Mouse (Mus musculus): Measurements from ENCODE around the gene Nepn. TPM values are rescaled to one million over a fixed set of nuclear protein-coding genes. Genes with fewer than 3 reads are reported as not detected.

The Nepn gene
- polyA plus RNA-seq, 1 experiment from 2014 or later: 0.14 TPM

DNA sequence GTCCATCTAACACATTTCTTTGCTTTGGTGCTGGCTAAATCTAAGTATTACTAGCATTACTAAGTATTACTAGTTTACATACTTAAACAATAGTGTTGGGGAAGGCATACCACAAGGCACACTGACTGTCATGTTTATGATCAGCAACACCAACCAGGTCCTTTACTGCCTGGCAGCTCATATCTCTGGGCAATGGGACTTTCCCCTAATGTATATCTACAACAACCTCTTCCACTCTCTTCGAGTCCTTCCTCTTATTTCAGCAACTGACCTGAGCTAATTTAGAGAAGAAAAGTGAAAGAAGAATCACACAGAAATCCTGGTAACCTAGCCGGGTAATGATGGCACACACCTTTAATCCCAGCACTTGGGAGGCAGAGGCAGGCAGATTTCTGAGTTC lies 12.3 kb upstream of the Nepn start:
- no peak overlapping the region for H3K27ac ChIP-seq (ENCODE audit: low read length)
- 47% methylated on average over 2 of the region's 2 CpGs for WGBS (ENCODE audit: insufficient replicate concordance)
- peaks cover 6% of the 10 kb centered on the region for H3K4me1 ChIP-seq (ENCODE audit: control insufficient read depth, low read depth, low read length)
- no peaks in the 10 kb centered on the region for H3K27me3 ChIP-seq (ENCODE audit: control insufficient read depth, insufficient read depth, low read depth, low read length)
- H3K9ac ChIP-seq (ENCODE audit: low read depth, low read length): no peak overlapping the region
- no peak overlapping the region for H3K4me3 ChIP-seq (ENCODE audit: low read depth, low read length)
- H3K36me3 ChIP-seq (ENCODE audit: control insufficient read depth, insufficient read depth): no peaks in the 10 kb centered on the region
- no peaks in the 10 kb centered on the region for H3K9me3 ChIP-seq (replicated peaks; ENCODE audit: control insufficient read depth, low read length)
- H3K4me2 ChIP-seq (ENCODE audit: low read depth, low read length): no peak overlapping the region
- ATAC-seq (ENCODE audit: low read depth): no peak

DNA sequence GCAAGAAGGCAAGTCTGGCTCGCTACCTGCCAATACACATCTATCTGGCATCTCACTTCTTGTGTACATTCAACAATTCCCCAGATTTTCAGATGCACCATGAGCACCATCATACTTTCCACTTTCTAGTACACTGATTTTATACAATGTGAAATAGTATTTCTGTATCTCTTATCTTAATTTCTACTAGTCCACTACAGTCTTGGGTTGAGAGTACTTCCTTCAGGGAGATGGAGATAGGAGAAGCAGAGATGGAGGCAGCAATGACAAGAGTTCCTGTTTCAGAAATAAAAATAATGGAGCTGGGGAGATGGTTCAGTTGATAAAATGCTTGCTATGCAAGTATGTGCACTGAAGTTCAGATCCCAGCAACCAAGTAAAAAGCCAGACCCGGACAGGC lies 11.0 kb upstream of the Nepn start:
- no peaks in the 10 kb centered on the region for H3K9me3 ChIP-seq (replicated peaks; ENCODE audit: control insufficient read depth, low read length)
- no peak for ATAC-seq (ENCODE audit: low read depth)
- H3K4me3 ChIP-seq (ENCODE audit: low read depth, low read length): no peak overlapping the region
- WGBS (ENCODE audit: insufficient replicate concordance): 80% methylated on average over 2 of the region's 2 CpGs
- no peak overlapping the region for H3K4me2 ChIP-seq (ENCODE audit: low read depth, low read length)
- no peaks in the 10 kb centered on the region for H3K27me3 ChIP-seq (ENCODE audit: control insufficient read depth, insufficient read depth, low read depth, low read length)
- peaks cover 8% of the 10 kb centered on the region for H3K4me1 ChIP-seq (ENCODE audit: control insufficient read depth, low read depth, low read length)
- H3K36me3 ChIP-seq (ENCODE audit: control insufficient read depth, insufficient read depth): no peaks in the 10 kb centered on the region
- H3K9ac ChIP-seq (ENCODE audit: low read depth, low read length): no peak overlapping the region
- H3K27ac ChIP-seq (ENCODE audit: low read length): no peak overlapping the region

DNA sequence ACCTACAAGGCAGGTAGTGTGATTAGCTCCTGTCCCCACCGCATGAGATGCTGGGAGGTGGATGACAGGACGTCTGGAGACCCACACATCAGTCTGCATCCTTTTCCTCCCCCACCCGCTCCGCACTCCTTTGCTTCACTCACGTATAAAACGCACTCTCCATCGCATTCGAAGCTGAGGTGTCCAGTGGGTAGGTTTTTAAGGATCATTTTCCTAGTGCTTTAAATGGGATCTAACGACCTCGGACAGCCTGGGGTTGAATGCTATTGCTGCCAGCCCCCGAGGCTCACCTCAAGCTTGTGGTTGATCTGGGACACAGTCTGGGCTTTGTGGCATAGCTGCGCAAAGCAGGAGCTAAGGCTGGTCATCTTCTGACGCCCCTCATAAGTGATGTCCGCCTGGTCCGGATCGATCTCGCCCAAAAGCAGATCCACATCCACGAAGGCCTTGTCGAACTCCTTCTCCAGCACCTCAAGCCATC lies 7.4 kb upstream of the Nepn start:
- Histone ChIP-seq H3K4me2 (ENCODE audit: low read depth, low read length) (peak overlapping the region; percentile 94), H3K4me1 (ENCODE audit: control insufficient read depth, low read depth, low read length) (peaks cover 11% of the 10 kb centered on the region), H3K9me3 (replicated peaks; ENCODE audit: control insufficient read depth, low read length) (no peaks in the 10 kb centered on the region), H3K9ac (ENCODE audit: low read depth, low read length) (peak overlapping the region; percentile 94), H3K27ac (ENCODE audit: low read length) (peak overlapping the region; percentile 77), H3K36me3 (ENCODE audit: control insufficient read depth, insufficient read depth) (no peaks in the 10 kb centered on the region), H3K27me3 (ENCODE audit: control insufficient read depth, insufficient read depth, low read depth, low read length) (no peaks in the 10 kb centered on the region), H3K4me3 (ENCODE audit: low read depth, low read length) (peak overlapping the region; percentile 90)
- 0% methylated on average over 19 of the region's 19 CpGs for WGBS (ENCODE audit: insufficient replicate concordance)
- peak; percentile 8; the same call in 1 of the 2 replicates for ATAC-seq (ENCODE audit: low read depth)

DNA sequence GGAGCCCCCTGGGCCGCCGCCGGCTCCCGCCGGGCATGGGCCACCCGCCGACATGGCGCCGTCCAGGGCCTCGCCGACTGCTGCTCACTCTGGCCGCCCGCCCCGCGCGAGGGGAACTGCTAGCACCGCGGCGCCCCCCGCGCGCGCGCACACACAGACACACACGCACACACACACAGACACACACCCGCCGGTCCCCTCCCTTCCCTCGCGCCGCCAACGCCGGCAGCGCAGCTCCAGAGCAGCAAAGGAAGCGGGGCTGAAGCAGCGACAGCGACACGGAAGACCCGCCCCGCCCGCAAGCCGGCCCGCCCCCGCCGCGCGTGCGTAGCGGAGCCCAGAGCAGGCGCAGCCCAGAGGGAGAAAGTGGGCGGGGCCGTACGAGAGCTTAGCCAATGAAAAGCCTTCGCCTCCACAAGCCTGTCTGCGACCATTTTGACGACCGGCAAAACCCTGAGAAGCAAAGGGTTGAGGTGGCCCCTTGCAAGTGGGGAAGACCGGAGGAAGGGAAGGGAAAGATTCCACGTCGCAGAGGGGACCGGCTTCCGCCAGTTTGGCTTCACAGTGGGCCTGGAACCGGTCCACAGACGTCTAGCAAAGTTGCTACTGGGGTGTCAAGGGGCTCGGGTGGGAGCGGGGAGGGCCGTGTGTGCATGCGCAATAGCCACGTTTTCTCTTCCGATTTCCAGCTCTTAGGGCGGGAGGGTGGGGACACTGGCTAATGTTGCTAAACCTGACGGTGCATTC lies 6.8 kb upstream of the Nepn start, which contains the start of gene Gopc:
Gopc (minus strand) TSS at position 280 of the 747 bp plus-strand sequence.
- H3K4me3 ChIP-seq (ENCODE audit: low read depth, low read length): peak within 1 kb of the TSS; percentile 90
- H3K27ac ChIP-seq (ENCODE audit: low read length): peak within 1 kb of the TSS; percentile 86
- peak within 1 kb of the TSS; percentile 94 for H3K4me2 ChIP-seq (ENCODE audit: low read depth, low read length)
- peaks cover 11% of the 10 kb centered on the region for H3K4me1 ChIP-seq (ENCODE audit: control insufficient read depth, low read depth, low read length)
- peak within 1 kb of the TSS; percentile 94 for H3K9ac ChIP-seq (ENCODE audit: low read depth, low read length)
- peak; percentile 97 for ATAC-seq (ENCODE audit: low read depth)
- no peaks in the 10 kb centered on the region for H3K36me3 ChIP-seq (ENCODE audit: control insufficient read depth, insufficient read depth)
- no peaks in the 10 kb centered on the region for H3K27me3 ChIP-seq (ENCODE audit: control insufficient read depth, insufficient read depth, low read depth, low read length)
- WGBS (ENCODE audit: insufficient replicate concordance): under 1% methylated on average over 58 of the region's 71 CpGs
- H3K9me3 ChIP-seq (replicated peaks; ENCODE audit: control insufficient read depth, low read length): no peaks in the 10 kb centered on the region

DNA sequence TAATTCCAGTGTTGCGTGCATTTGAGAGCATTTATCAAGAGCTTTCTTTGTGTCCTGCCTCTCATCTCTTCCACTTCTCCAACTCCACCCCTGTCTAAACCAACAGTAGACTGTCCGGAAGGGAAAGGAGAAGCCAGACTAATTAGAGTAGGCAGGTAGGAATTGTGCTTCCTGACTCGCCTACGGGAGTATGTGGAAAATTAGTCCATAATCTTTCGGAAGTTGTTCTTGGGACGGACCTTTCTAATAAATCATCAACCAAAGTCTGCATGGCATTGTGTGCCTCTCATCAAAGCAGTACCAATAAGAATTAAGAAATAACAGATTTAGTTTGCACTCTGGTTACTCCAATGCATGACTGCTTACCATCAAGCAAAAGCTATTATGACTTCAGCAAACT lies 5.8 kb upstream of the Nepn start:
- Histone ChIP-seq H3K36me3 (ENCODE audit: control insufficient read depth, insufficient read depth) (no peaks in the 10 kb centered on the region), H3K9me3 (replicated peaks; ENCODE audit: control insufficient read depth, low read length) (no peaks in the 10 kb centered on the region), H3K4me3 (ENCODE audit: low read depth, low read length) (peak overlapping the region; percentile 90), H3K4me1 (ENCODE audit: control insufficient read depth, low read depth, low read length) (peaks cover 9% of the 10 kb centered on the region), H3K27ac (ENCODE audit: low read length) (no peak overlapping the region; the same call in 1 of the 2 replicates), H3K27me3 (ENCODE audit: control insufficient read depth, insufficient read depth, low read depth, low read length) (no peaks in the 10 kb centered on the region), H3K4me2 (ENCODE audit: low read depth, low read length) (peak overlapping the region; percentile 94), H3K9ac (ENCODE audit: low read depth, low read length) (peak overlapping the region; percentile 76)
- WGBS (ENCODE audit: insufficient replicate concordance): 77% methylated on average over 6 of the region's 6 CpGs
- no peak for ATAC-seq (ENCODE audit: low read depth)

DNA sequence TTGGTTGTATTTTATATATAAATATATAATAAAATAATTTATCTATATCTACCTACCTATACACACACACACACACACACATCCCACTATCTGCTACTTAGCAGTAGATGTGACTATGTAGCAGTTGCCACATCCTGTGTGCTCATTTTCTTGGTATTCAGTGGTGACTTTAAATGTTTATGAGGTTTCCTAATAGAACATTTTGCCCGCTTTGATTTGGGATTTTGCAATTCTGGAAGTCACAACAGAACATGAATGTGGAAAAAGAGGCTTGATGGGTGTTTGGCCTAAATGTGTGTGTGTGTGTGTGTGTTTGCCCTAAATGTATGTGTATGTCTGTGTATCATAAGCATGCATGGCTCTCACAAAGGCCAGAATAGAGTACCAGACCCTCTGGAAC lies 5.2 kb upstream of the Nepn start:
- ATAC-seq (ENCODE audit: low read depth): no peak
- Histone ChIP-seq H3K36me3 (ENCODE audit: control insufficient read depth, insufficient read depth) (no peaks in the 10 kb centered on the region), H3K4me2 (ENCODE audit: low read depth, low read length) (no peak overlapping the region), H3K9ac (ENCODE audit: low read depth, low read length) (no peak overlapping the region), H3K4me3 (ENCODE audit: low read depth, low read length) (no peak overlapping the region), H3K4me1 (ENCODE audit: control insufficient read depth, low read depth, low read length) (peaks cover 8% of the 10 kb centered on the region; the same call in 1 of the 2 replicates), H3K9me3 (replicated peaks; ENCODE audit: control insufficient read depth, low read length) (no peaks in the 10 kb centered on the region), H3K27me3 (ENCODE audit: control insufficient read depth, insufficient read depth, low read depth, low read length) (no peaks in the 10 kb centered on the region), H3K27ac (ENCODE audit: low read length) (no peak overlapping the region)
- 74% methylated on average over 1 of the region's 1 CpGs for WGBS (ENCODE audit: insufficient replicate concordance)

DNA sequence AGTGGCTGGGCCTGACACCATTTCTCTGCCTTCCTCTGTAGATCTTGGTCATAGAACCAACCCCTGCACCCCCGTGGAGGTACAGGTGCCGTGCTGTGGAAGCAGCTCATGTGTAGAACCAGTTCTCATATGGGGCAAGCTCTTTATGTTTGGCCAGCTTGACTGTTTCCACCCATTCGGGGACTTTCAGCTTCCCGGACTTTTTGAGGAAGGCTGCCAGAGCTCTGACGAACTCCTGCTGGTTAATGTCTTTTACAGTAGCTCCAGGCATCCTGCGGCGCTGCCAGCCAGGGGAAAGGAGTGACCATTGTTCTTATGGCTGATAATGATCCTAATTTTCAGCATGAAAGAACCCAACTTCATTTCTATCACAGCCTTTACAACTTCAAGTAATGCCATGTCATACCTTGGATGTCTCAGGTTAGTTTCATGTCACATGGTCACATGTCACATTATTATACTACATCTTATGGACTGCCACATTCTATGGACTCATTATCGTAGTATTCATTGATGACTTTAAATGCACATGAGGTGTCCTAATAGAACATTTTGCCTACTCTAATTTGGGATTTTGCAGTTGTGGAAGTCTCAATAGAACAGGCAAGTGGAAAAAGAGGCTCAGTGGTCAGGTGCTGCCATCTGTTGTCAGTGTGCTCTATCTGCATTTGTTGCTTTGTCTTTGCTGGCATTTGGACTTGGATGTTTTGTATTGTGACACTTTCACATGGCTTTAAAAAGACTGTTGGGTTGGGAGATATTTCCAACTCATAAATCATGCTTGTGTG lies 3.8 kb upstream of the Nepn start:
- Histone ChIP-seq H3K4me3 (ENCODE audit: low read depth, low read length) (no peak overlapping the region), H3K27me3 (ENCODE audit: control insufficient read depth, insufficient read depth, low read depth, low read length) (no peaks in the 10 kb centered on the region), H3K9ac (ENCODE audit: low read depth, low read length) (no peak overlapping the region), H3K36me3 (ENCODE audit: control insufficient read depth, insufficient read depth) (no peaks in the 10 kb centered on the region), H3K9me3 (replicated peaks; ENCODE audit: control insufficient read depth, low read length) (no peaks in the 10 kb centered on the region), H3K4me2 (ENCODE audit: low read depth, low read length) (no peak overlapping the region), H3K4me1 (ENCODE audit: control insufficient read depth, low read depth, low read length) (peaks cover 8% of the 10 kb centered on the region; the same call in 1 of the 2 replicates), H3K27ac (ENCODE audit: low read length) (no peak overlapping the region)
- ATAC-seq (ENCODE audit: low read depth): no peak
- 53% methylated on average over 8 of the region's 8 CpGs for WGBS (ENCODE audit: insufficient replicate concordance)

DNA sequence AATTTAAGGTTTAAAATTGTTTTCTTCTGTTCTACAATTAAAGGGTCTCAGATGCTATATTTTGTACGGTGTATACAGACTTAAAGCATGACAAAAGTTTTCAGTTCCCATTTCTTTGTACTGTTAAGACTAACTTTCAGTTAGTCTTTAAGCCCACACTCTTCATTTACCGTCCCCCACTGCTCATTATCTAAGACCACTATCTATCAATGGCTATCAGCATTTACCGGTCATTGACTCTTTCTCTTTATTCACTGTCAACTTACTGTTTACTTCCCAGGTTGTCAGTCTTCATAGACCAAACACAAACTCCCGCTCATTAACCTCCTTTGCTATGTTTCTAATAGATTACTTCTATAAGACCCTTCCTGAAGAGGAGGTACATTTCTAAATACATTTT lies 1.6 kb upstream of the Nepn start:
- Histone ChIP-seq H3K4me3 (ENCODE audit: low read depth, low read length) (no peak overlapping the region), H3K36me3 (ENCODE audit: control insufficient read depth, insufficient read depth) (no peaks in the 10 kb centered on the region), H3K9me3 (replicated peaks; ENCODE audit: control insufficient read depth, low read length) (no peaks in the 10 kb centered on the region), H3K27ac (ENCODE audit: low read length) (no peak overlapping the region), H3K9ac (ENCODE audit: low read depth, low read length) (no peak overlapping the region), H3K4me1 (ENCODE audit: control insufficient read depth, low read depth, low read length) (peaks cover 5% of the 10 kb centered on the region; the same call in 1 of the 2 replicates), H3K4me2 (ENCODE audit: low read depth, low read length) (no peak overlapping the region), H3K27me3 (ENCODE audit: control insufficient read depth, insufficient read depth, low read depth, low read length) (no peaks in the 10 kb centered on the region)
- 49% methylated on average over 4 of the region's 4 CpGs for WGBS (ENCODE audit: insufficient replicate concordance)
- no peak for ATAC-seq (ENCODE audit: low read depth)

DNA sequence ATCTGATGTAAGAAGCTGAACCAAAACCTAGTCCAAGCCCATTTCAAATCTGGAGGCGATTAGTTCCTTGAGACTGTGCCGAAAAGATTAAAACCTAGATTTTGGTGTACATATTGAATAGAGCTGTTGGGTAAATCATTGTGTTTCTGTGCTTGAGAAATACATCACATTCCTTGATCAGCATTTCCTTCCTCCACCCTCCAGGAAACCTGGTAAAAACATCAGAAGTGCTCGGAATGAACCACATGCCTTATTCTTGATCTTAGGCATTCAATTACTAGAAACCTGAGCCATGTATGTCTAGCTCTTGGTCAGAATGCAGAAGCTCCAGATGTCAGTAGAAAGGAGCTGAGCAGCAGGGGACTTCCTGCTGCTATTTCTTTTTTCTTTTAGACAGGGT lies 666 bp downstream of the Nepn start:
- Histone ChIP-seq H3K9me3 (replicated peaks; ENCODE audit: control insufficient read depth, low read length) (no peaks in the 10 kb centered on the region), H3K4me1 (ENCODE audit: control insufficient read depth, low read depth, low read length) (no peaks in the 10 kb centered on the region), H3K4me3 (ENCODE audit: low read depth, low read length) (no peak overlapping the region), H3K4me2 (ENCODE audit: low read depth, low read length) (no peak overlapping the region), H3K36me3 (ENCODE audit: control insufficient read depth, insufficient read depth) (no peaks in the 10 kb centered on the region), H3K27ac (ENCODE audit: low read length) (no peak overlapping the region), H3K9ac (ENCODE audit: low read depth, low read length) (no peak overlapping the region), H3K27me3 (ENCODE audit: control insufficient read depth, insufficient read depth, low read depth, low read length) (no peaks in the 10 kb centered on the region)
- no peak for ATAC-seq (ENCODE audit: low read depth)
- WGBS (ENCODE audit: insufficient replicate concordance): 73% methylated on average over 3 of the region's 3 CpGs

Data from liver, embryonic 16.5 days (tissue).